Mouse (Mus musculus) embryo, embryonic 10.5 days (tissue): ENCODE results near the gene Shld1.

Source experiments
- DNase-seq: peaks from one replicate; pipeline ENCODE4 v3.0.0-alpha.2; 2015; ENCODE audit warnings: low spot score

The Shld1 gene

DNA sequence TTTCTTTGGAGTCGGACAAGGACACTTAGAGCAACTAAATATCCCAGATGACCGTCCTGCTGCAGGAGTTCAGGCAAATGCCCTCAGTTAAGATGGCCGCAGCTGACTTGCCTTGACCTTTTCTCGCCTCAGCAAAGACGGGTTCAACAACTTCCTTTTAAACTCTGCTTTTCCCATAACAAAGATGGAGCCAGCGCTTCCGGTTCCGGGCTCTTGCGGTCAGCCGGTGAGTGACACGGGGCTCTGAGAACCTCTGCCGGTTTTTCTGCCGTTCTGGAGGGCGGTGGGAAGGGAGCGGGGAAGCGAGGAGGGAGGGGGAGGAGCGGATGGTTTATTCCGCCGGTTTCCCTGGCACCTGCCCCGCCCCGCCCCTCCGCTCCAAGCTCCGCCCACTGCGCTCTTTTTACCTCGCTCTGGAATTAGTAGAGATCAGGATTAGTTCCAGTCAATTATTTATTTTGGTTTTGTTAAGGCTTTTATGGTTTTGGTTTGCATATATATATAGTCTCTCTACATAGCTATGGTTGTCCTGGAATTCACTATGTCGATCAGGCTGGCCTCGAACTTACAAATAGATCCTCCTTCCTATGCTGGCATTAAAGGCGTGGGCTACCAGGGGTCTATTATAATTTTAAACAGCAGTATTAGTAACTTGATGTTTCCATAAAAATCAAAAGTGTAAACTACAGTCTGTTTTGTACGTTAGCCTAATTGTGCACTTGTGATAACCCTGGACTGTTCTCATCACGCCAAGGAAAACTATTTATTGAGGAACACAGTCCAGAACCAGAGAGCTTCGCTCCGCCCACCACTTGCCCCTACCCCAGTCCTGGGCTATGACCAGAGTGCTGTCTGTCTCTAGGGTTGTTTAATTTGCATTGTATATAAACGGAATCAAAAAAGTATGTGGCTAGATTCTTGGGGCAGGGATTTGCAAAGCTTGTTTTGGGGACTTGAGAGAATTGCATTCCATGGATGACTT is at the start of gene Shld1:
Shld1 (plus strand) TSS at position 176 of the 982 bp plus-strand sequence.
- DNase-seq = peak; percentile 95

DNA sequence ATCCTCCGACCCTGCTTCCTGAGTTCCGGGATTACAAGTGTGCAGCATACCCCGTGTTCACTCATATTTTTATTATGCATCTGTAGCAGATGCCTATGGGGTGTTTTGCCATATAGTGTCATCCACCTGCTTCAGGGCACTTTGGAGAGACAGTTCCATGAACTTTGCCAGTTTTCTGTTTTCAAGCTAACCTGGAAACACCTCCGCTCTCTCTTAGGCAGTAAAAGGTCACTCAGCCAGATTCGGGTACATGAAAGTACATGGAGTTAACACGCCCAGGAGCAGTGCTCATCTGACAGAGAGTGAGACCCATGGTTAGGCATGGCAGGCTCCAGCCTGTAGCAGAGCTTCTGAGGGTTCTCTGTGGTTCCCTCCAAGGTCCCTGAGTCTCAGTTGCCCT is 48.4 kb upstream of the Shld1 start:
- DNase-seq = no peak

DNA sequence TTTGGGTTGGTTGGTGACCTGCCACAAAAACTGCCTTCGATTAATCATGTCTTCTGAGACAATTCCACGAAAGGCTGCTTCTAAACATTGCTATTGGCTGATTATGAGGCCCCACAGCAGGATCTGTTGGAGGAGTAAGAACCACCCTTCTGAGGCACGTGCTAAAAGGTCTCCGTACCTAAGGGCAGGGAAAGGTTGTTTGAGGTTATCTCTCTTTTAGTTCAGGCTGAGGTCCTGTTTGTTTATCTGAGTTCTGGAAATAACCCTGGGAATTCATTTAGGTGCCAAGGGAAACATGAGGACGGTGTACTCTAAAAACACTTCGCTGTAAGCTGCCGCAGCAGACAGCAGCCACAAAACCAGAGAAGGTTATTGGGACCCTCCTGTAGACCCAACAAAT is 47.4 kb upstream of the Shld1 start:
- DNase-seq = no peak

DNA sequence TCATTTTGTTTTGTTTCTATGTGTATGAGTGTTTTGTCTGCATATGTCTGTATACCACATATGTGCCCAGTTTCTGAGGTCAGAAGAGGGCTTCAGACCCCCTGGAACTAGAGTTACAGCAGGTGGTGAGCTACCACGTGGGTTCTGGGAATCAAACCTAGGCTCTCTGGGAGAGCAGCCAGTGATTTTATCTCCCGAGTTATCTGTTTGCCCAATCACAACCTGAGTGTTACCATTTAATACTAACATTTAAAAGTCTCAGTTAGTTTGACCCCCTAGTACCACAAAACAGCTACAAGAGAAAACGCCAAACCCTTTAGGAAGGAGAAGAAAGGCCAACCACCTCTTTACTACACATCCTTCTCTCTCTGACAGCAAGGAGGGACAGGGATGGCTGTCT is 45.5 kb upstream of the Shld1 start:
- DNase-seq = no peak

DNA sequence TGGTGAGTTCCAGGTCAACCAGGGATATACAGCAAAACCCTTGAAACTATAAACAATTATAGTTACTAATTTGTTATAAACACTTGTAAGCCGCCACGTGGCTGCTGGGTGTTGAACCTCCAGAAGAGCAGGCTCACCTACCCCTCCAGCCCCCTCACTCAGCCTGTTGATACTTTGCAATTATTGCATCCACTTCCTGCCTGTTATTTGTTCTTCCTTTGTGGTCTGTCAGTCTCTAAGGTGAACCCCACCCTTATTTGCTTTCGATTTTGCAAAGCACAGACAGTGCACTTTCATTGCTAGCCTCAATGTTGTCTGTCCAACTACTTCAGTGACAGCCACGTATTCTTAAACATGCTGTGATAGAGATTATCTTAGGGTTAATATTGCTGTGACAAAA is 43.6 kb upstream of the Shld1 start:
- no peak for DNase-seq

DNA sequence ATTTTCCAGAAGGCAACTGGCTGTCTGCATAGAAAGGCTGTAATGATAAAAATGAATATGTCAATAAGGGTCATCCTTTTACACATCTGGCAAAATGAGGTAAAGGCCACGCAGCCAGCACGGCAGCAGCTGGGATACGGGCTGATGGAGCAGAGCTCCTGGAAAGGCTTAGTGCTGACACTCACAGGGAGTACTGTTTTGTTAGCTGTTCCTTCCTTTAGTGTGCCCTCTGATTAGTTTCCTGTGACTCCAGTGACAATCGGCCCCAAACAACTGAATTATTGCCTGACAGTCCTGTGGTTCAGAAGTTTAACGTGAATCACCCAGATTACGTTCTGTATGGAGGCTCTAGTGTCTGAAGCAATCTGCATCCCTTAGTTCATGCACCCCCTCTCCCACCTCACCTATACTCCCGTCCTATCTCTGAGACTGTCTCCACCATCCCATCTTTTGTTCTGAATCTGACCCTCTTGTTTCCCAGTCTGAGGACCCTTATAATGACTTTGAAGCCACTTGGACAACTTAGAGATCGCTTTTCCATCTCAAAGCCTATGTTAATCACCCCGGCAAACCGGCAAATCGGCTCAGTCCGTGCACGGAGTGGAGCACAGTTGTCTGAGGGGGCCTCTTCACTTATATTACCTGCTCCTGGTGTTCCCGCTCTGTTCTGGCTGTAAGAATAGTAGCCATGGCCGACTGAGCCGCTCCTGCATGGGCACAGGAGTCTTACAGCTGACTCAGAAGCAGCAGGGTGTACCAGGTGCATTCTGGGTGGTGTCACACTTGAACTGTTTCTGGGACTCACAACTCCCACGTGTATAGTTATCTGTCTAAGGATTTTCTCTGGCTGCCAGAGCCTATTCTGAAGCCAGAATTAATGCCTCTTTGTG is 39.6 kb upstream of the Shld1 start:
- DNase-seq = peak; percentile 40

DNA sequence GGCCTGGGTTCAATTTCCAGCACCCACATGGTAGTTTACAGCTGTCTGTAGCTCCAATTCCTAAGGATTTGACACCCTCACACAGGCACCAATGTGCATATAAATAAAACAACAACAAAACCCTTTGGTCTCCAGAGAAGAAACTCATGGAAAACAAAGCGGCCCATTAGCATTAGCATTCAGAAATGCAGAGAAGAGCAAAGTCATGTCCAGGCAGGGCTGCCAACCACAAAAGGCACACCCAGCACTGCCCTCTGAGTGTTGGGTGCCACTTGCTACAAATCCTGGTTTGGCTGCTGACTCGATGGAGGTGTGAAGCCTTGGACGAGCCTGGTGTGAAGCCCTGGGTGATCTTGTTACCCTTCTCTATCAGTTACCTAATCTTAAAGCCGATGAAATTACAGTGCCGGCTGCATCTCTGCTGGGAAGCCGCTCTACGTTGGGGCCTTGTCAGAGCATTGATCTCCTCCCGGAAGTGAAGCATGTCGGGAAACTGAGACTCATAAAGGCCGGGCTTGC is 37.3 kb upstream of the Shld1 start:
- no peak for DNase-seq

DNA sequence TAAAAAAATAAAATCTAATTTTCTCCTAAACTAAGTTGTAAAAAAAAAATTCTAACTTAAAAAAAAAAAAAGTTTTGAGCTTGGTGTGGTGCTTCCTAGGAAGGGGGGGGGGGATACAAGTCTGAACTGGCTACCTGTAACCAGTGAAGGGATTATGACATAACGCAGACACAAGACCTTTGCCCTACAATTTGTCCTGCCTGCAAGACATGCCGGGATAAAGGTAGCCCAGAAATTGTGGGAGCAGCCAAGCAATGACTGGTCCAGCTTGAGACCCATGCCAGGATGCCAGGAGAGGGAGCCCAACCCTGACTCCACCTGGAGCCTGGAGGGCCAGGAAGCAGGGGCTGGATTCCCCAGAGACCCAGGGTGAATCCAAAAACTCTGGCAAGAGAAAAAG is 36.2 kb upstream of the Shld1 start:
- no peak for DNase-seq

DNA sequence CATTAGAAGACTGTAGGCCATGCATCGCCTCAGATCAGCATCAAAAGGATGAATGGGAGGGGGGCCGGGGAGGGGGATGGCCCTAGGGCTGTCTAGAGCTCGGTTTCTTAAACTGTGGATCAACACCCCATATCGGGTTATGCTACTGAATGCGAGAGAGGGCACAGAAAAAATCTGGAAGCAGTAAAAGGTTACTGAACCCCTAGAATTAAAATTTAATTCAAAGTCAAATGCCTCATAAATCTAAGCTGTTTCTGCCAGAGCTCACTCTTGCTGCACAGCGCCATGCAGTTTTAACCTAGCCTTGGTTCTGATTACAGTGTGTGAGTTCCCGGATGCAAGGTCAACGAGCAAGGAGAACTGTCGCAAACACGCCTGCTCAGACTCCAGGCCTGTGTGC is 34.3 kb upstream of the Shld1 start:
- peak; percentile 65 for DNase-seq

DNA sequence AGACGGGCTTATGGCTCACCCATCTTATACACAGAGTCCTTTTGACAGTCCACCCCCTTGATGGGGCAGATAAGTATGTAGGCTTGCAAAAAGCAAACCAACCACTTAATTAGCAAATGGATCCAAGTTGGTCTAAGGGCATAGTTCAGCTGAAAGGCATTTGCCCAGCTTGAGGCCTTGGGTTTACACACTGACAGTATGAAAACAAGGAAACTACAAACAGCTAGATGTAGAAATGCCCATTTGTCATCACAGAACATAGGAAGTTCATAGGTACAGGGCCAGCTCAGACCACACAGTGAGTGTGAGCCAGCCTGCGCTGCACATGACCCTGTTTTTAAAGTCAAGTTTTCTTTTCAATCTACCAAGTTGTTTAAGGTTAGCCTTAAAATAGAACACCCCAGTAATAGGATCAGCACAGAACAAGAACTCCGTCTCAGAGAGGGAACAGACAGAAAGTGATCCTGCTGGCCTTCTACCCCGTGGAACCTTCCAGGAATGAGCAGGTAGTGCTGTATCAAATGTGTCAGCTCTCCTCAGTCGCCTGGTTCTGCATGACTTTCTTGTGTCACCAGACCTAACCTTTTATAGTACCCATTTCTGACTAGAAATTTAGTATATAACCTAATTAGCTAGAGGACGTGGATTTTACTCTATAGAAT is 31.8 kb upstream of the Shld1 start:
- no peak for DNase-seq

DNA sequence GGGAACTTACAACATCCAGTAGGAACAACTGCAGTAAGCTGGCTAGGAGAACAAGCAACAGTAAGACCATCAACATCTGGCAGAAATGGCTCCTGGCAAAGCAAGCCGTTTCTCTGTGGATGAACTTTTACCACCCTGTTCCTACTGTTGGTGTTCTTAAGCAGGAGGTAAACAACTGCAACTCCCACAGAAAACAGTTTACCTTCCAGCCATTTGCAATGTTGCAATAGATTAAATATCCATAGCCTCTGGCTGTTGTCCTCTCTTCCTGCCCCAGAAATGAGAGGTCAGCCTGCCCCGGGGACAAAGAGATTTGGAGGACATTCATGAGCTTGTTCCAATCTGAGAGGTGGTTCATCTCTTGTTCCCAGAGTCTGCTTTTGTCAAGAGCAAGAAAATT is 29.5 kb upstream of the Shld1 start:
- DNase-seq = no peak

DNA sequence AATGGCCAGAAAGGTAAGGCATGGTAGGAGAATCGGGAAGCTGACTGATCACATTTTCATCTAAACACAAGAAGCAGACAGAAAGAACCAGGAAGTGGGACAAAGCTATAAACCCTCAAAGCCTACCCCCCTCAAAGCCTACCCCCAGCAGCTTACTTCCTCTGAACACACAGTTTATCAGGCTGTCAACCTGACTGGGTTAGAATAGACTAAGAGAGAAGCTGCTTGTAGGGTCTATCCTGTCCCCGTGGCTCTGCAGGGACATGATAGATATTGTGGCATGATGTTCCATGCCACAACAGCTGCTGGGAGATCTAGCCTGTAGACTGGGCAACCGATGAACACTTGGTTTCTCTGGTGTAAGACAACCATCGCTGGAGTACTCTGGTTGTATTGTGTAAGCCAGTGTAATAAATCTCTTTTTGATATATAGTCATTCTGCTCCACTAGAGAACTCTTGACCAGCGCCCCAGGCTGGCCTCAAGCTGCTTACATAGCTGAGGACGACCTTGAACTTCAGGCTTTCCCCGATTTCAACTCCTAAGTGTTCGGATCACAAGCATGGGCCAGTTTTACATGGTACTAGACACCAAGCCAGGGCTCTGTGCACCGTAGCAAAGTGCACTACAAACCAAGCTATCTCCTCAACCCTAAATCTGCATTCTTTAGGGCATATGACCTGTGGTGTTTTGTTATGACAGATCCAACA is 28.2 kb upstream of the Shld1 start:
- DNase-seq = no peak

DNA sequence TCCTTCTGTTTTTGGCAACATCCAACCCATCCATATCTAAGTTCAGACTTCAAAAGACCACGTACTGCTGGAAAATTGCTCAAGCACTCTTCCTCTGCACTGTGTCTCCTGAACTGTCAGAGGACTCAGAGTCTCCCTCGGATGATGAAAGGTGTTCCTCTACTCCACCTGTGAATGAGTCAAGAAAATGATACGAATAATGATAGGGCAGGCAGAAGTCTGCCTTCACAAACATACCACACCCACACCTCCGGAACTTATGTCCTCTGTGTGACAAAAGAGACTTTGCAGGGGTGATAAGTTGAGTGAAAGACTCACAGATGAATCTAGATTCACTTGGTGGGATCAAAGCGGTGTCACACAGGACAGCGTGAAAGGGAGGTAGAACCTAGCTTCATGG is 17.6 kb upstream of the Shld1 start:
- no peak for DNase-seq

DNA sequence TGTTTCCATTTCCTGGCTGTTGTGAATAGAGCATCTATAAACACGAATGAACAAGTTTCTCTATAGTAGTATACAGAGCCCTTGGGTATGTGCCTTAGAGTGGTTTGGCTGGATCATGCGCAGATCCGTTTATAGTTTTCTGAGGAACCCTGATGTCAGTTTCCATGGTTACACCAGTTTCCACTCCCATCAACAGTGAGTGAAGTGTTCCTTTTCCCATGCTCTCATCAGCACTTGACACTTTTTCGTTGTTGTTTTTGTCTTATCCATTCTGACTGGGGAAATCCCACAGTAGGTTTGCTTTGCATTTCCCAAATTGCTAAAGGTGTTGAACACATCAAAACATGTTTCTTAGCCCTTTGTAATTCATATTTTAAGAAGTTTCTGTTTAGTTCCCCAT is 16.4 kb upstream of the Shld1 start:
- DNase-seq = no peak

DNA sequence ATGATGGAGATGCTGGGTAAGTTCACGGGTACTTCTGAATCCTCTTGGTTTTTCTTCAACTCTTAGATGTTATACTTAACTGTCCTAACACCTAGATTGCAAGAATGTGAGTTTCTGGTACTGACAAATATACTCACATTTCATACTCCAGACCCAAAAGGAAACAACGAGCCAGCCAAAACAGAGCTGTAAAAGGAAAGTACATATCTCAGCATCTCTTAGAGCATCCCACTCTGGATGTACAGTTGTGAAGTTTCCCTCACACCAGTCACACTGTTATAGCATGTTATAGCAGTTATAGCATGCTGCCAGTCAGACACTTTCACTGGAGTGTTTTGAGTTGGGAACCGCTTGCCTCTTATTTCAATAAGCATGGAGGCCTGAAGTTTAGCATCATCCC is 14.6 kb upstream of the Shld1 start:
- no peak for DNase-seq

DNA sequence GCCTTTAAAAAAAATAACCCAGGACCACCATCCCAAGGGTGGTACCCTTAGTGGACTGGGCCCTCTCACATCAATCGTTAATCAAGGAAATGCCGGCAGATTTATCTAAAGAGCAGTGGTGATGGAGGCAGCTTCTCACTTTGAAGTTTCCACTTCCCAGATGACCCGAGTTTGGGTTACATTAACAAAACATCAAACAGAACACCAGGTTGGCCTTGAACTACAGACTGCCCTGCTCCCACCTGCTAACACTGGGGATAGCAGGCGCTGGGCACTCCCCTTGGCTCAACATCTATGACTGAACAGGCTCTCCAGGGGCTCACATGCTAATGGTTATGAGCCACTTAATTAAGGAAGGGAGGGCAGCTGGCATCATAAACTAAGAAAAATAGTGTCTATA is 10.6 kb upstream of the Shld1 start:
- DNase-seq = no peak

DNA sequence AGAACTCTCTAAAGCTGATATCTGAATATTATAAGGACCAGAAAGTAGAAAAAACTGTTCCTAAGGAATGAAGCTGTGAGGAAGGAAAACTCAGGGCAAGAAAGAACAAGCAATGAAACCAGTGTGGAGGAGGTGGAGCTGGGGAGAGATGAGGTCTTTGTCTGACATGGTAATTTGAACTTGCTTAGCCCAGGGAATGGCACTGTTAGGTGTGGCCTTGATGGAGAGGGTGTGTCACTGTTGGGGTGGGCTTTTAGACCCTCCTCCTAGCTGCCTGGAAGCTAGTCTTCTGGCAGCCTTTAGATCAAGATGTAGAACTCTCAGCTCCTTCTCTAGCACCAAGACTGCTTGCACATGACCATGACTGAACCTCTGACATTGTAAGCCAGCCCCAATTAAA is 1.7 kb upstream of the Shld1 start:
- DNase-seq = no peak

DNA sequence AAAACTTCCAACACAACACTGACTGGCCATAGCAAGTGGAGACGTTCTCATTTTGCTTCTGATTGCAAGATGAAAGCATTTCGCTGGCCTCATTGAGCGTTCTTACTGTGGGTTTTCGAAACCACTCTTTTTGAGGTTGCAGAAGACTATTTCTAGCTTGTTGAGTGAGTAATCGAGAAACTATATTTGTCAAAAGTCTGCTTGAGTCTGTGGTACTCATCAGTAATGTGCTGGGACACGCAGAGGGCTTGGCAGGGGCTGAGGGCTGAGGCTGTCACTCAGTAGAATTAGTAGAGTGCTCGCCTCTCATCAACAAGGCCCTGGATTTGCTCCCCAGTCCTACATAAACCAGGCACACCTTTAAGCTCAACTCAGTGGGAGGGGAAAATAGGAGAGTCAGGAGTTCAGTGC is 1.9 kb downstream of the Shld1 start:
- DNase-seq = no peak

DNA sequence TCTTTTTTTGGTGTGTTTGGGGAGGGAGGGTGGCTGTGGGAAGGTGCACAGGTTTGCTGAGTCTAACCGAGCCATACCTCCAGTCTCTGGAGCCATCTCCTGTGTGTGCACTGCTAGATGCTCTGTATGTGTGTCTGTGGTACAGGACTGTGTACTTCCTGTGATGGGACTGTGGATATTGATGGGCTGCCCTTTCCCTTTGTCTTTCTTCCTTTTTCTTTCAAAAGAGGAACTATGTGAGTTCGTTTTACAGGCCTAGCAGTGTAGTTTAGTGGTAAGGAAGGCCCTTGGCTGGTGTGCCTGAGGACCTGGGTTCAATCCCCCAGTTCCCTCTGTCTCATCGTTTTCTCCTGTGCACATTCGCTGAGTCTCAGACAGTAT is 2.4 kb downstream of the Shld1 start:
- no peak for DNase-seq

DNA sequence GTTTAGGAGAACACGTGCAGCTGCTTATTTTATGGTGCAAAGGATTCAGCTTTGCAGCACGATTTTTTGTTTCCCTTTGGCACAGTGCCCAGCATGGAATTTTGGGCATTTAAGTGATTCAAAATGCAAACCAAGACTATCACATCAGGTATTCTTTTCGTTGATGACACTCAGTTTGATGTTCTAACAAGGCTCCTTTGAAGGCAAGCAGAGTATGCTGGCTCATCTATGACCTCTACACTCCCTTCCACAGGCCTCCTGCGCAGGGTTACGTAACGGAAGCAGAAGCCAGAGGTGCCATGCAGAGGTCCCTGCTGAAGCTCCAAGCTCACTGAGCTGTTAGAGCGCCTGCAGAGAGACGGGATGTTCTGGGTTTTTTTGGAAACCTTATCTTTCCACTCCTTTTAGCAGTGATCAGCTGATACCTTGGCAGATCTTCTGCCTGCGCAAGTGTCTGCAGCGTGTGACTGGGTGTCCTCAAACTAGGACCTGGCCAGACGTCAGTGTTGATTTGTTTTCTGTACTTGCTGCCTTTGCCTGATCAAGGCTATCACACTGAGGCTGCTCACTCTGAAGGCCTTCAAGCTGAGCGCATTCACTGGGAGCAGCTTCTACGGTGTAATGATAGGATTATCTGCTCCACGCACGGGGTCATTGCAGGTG is 3.0 kb downstream of the Shld1 start:
- no peak for DNase-seq

DNA sequence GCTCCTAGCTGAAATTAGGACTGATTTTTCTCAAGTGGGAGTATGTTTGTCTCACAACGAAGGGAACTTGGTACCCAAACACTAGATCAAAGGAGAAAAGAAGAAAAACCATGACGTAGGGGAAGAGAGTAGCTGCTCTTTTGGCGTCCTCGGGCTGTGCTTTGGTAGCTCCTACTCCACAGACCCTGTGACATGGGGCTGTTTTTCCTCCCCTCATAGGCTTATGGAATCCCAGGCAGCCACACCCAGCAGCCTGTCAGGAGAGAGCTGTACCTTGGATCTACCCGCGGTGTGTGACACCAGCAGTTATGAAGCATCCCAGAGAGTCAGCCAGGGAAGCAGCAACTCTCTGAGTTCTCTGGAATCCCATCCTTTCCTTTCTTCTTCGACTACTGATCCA is 5.0 kb downstream of the Shld1 start:
- no peak for DNase-seq
